Mouse (Mus musculus): ENCODE data around the gene Kalrn.

The Kalrn gene

GRCm38 (mm10) chr16:33938311-33939132 lies 634.8 kb downstream of the Kalrn start:
- DNase-seq (ENCODE audit: low spot score in 2 of 2) = no peak

- no peak for DNase-seq (ENCODE audit: low spot score in 2 of 2)
Observed at GRCm38 (mm10) chr16:33937567-33937966, 635.8 kb downstream of the Kalrn start.

GRCm38 (mm10) chr16:33936885-33937284 lies 636.4 kb downstream of the Kalrn start:
- DNase-seq (ENCODE audit: low spot score in 2 of 2) = no peak

GRCm38 (mm10) chr16:33935407-33935785 lies 637.9 kb downstream of the Kalrn start:
- DNase-seq (ENCODE audit: low spot score in 2 of 2) = no peak

GRCm38 (mm10) chr16:33934701-33935406 lies 638.5 kb downstream of the Kalrn start:
- no peak for DNase-seq (ENCODE audit: low spot score in 2 of 2)

- DNase-seq (ENCODE audit: low spot score in 2 of 2) = no peak
Observed at GRCm38 (mm10) chr16:33933411-33933810, 639.9 kb downstream of the Kalrn start.

- DNase-seq (ENCODE audit: low spot score in 2 of 2) = no peak
Observed at GRCm38 (mm10) chr16:33932126-33932525, 641.2 kb downstream of the Kalrn start.

GRCm38 (mm10) chr16:33931682-33932081 lies 641.6 kb downstream of the Kalrn start:
- no peak for DNase-seq (ENCODE audit: low spot score in 2 of 2)

- DNase-seq (ENCODE audit: low spot score in 2 of 2) = no peak
Observed at GRCm38 (mm10) chr16:33930785-33931184, 642.5 kb downstream of the Kalrn start.

- DNase-seq (ENCODE audit: low spot score in 2 of 2) = no peak
Observed at GRCm38 (mm10) chr16:33928788-33929462, 644.4 kb downstream of the Kalrn start.

GRCm38 (mm10) chr16:33927263-33927824 lies 646.0 kb downstream of the Kalrn start:
- no peak for DNase-seq (ENCODE audit: low spot score in 2 of 2)

- DNase-seq (ENCODE audit: low spot score in 2 of 2) = no peak
Observed at GRCm38 (mm10) chr16:33923758-33924157, 649.6 kb downstream of the Kalrn start.

GRCm38 (mm10) chr16:33923001-33923316 lies 650.4 kb downstream of the Kalrn start:
- no peak for DNase-seq (ENCODE audit: low spot score in 2 of 2)

GRCm38 (mm10) chr16:33922111-33923000 lies 651.0 kb downstream of the Kalrn start:
- peak in 1 of 2 experiments; percentile 29 for DNase-seq (ENCODE audit: low spot score in 2 of 2)

- no peak for DNase-seq (ENCODE audit: low spot score in 2 of 2)
Observed at GRCm38 (mm10) chr16:33921514-33921913, 651.8 kb downstream of the Kalrn start.

Data from thymus, postnatal 10 days (tissue).